Mouse (Mus musculus): ENCODE measurements at regions not wholly inside any gene's neighbourhood (a gene's known extent, or its start where the extent isn't known, plus 50 kb on each side); places are given as distances from the start of the nearest gene placed in this dataset.

GRCm38 (mm10) chr14:123219590-123219989 is 235.8 kb upstream of the Tmtc4 start:
- DNase-seq (ENCODE audit: low spot score) = no peak

GRCm38 (mm10) chr14:123210241-123210640 is 226.4 kb upstream of the Tmtc4 start:
- DNase-seq (ENCODE audit: low spot score) = no peak

GRCm38 (mm10) chr14:123202848-123203247 is 219.0 kb upstream of the Tmtc4 start:
- DNase-seq (ENCODE audit: low spot score) = no peak

GRCm38 (mm10) chr14:123202313-123202712 is 218.5 kb upstream of the Tmtc4 start:
- DNase-seq (ENCODE audit: low spot score) = no peak

GRCm38 (mm10) chr14:123201426-123202274 is 217.8 kb upstream of the Tmtc4 start:
- peak; percentile 71 for DNase-seq (ENCODE audit: low spot score)

- DNase-seq (ENCODE audit: low spot score) = no peak
Observed at GRCm38 (mm10) chr14:123199111-123199510, 215.3 kb upstream of the Tmtc4 start.

GRCm38 (mm10) chr14:123192574-123192973 is 208.7 kb upstream of the Tmtc4 start:
- no peak for DNase-seq (ENCODE audit: low spot score)

GRCm38 (mm10) chr14:123190729-123191128 is 206.9 kb upstream of the Tmtc4 start:
- DNase-seq (ENCODE audit: low spot score) = no peak

GRCm38 (mm10) chr14:123187270-123188058 is 203.6 kb upstream of the Tmtc4 start:
- no peak for DNase-seq (ENCODE audit: low spot score)

GRCm38 (mm10) chr14:123173183-123173582 is 189.3 kb upstream of the Tmtc4 start:
- peak; percentile 8 for DNase-seq (ENCODE audit: low spot score)

- no peak for DNase-seq (ENCODE audit: low spot score)
Observed at GRCm38 (mm10) chr14:123171865-123172264, 188.0 kb upstream of the Tmtc4 start.

- DNase-seq (ENCODE audit: low spot score) = no peak
Observed at GRCm38 (mm10) chr14:123163842-123164241, 180.0 kb upstream of the Tmtc4 start.

- DNase-seq (ENCODE audit: low spot score) = no peak
Observed at GRCm38 (mm10) chr14:123143489-123144046, 159.7 kb upstream of the Tmtc4 start.

- DNase-seq (ENCODE audit: low spot score) = no peak
Observed at GRCm38 (mm10) chr14:123138743-123139705, 155.2 kb upstream of the Tmtc4 start.

- DNase-seq (ENCODE audit: low spot score) = no peak
Observed at GRCm38 (mm10) chr14:123133979-123134378, 150.1 kb upstream of the Tmtc4 start.

- no peak for DNase-seq (ENCODE audit: low spot score)
Observed at GRCm38 (mm10) chr14:123120361-123120760, 136.5 kb upstream of the Tmtc4 start.

GRCm38 (mm10) chr14:123116337-123116736 is 132.5 kb upstream of the Tmtc4 start:
- DNase-seq (ENCODE audit: low spot score) = no peak

GRCm38 (mm10) chr14:123110533-123110932 is 126.7 kb upstream of the Tmtc4 start:
- DNase-seq (ENCODE audit: low spot score) = no peak

GRCm38 (mm10) chr14:123100371-123100770 is 116.5 kb upstream of the Tmtc4 start:
- no peak for DNase-seq (ENCODE audit: low spot score)

- DNase-seq (ENCODE audit: low spot score) = no peak
Observed at GRCm38 (mm10) chr14:123096086-123096485, 112.3 kb upstream of the Tmtc4 start.

- no peak for DNase-seq (ENCODE audit: low spot score)
Observed at GRCm38 (mm10) chr14:123082065-123082464, 98.2 kb upstream of the Tmtc4 start.

All from ovary, postnatal 14 days (tissue).